Mouse (Mus musculus) right cerebral cortex, postnatal 25 days (tissue): ENCODE measurements around the gene Atrn.
"Not testable (repeated sequence)": the region's sequence is repeated elsewhere in the genome, so short reads cannot be mapped to it uniquely, and the experiment has no call there.

Experiments
- DNase-seq: peaks from one replicate; pipeline ENCODE4 v3.0.0; 2022

Atrn gene

GRCm38 (mm10) chr2:130961851-130962250 is 55.6 kb downstream of the Atrn start:
- no peak for DNase-seq

- DNase-seq: no peak
These were observed 58.7 kb downstream of the Atrn start for GRCm38 (mm10) chr2:130965042-130965441.

DNA sequence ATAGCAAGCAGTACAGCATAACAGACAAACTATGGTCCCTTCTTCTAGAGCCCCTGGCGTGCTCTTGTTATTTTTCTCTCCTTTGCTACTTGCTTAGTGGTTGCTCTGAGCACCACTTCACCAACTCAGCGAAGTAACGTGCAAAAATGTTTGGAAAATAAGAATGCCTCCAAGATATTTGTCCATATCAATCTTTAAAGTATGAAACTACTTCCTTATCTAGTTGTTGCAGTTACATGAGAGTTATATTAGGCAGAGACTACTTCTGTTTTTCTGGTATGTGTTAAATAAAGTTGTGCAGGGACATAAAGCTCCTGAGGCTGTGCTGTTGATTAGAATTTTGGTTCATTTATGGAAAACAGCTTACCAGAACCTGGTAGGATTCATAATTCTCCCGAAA is 64.7 kb downstream of the Atrn start:
- DNase-seq: no peak

- DNase-seq: no peak
These were observed 66.1 kb downstream of the Atrn start for GRCm38 (mm10) chr2:130972386-130972785.

DNA sequence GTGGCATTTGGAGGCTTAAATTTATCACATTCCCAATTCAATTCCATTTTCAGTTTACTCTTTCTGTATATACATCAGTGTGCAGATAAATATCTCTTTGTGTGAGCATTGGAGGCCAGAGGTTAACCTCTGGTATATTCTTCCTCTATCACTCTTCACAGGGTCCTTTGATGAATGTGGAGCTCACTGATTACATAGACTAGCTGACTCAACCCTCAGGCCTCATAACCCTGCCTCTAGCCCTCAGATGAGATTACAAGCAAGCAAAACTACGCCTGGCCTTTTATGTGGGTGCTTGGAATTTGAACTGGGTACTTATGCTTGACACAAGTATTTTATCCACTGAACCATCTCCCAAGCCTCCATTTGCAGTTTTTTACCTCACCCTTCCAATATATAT is 68.6 kb downstream of the Atrn start:
- no peak for DNase-seq

- DNase-seq: no peak
These were observed 71.3 kb downstream of the Atrn start for GRCm38 (mm10) chr2:130977589-130977988.

- DNase-seq: no peak
These were observed 72.0 kb downstream of the Atrn start for GRCm38 (mm10) chr2:130978058-130978847.

DNA sequence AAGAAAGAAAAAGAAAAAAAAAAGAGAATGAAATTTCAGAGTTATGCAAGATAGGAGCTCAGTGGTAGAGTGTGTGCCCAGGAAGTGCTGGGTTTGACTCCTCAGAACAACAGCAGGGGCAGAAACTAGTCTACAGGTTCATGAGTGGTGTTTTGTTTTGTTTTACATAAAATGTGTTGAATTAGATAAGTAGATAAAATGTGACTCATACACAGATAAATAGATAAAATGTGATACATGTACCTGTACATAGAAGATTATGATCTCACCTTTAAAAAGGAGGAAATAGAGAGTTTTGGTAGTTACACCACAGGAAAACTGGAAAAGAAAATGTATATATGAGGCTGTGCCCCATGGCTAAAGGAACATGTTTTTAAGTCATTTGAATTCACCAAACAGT is 72.8 kb downstream of the Atrn start:
- DNase-seq: no peak

- no peak for DNase-seq
These were observed 86.5 kb downstream of the Atrn start for GRCm38 (mm10) chr2:130992818-130993217.

GRCm38 (mm10) chr2:131009123-131009522 is 102.8 kb downstream of the Atrn start:
- DNase-seq: no peak

DNA sequence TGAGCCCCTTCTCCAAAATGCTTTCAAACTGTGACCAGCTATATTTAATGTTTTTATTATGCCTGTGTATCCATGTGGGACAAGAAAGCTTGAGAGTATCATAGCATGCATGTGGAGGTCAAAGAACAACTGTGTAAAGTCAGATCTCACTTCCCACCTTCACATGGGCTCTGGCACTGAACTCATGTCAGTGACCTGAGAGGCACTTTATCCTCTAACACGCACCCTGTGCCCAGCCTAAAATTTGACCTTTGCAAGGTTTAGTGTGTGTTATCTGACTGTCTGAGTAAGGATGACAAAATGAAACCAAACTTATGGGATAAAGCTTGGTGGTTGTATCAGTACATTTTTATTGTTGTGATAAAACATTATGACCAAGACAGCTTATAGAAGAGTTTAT is 104.3 kb downstream of the Atrn start:
- no peak for DNase-seq

- no peak for DNase-seq
These were observed 118.9 kb downstream of the Atrn start for GRCm38 (mm10) chr2:131025230-131025629.

DNA sequence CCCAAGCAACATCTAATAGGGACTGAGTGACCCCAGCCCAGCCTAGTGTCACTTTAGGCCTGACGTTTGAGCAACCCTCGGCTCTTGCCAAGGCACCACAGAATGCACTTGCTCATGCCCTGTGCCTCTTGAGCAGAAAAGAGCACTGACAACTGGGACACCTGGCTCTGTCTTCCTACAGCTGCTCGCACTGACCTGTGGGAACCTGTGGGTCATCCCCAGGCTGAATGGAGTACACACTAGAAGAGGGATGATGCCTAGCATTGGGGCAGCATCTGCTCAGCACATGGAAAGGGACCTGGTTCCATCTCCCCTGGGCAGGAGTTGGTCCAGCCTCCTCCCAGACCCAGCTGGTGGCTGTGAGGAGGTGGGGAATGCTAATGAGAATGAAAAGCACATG is 120.6 kb downstream of the Atrn start:
- no peak for DNase-seq

DNA sequence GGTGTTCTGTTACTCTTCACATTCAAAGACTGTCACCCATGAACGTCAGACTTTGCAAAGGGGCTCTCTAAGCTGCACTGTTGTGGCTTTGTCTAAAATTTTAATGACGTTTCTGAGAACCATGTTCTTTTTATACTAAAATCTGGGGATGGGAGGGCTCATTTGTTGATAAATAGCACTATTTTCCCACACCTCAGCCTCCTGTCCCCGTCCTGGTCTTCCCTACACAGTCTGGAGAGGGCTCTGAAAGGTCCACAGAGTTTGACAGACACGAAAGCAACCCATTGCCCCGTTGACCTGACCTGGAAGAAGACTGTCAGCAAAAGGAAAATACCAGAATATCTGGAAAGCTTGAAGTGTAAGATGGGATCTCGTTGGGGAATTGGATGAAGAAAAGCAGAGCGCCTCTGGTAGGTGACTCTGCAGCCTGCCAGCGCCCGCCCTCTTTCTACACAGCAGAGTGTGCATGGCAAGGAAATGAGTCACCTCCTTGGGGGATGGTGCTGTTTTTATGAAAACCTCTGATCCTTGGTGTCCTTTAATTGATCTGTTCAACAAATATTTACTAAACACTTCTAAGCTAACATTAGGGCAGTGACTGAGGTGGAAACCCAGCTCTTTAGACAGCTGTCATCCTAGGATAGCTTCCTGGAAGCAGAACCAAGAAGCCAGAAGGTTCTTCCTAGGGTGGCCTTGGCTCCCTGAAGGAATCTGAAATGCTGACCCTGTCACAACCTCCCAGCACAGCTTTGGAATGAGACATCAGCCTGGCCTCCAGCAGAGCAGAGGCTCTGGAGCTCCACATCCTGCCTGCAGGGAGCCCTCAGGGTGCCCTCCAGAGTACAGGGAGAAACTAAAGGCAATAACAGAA is 123.0 kb downstream of the Atrn start:
- DNase-seq: no peak

DNA sequence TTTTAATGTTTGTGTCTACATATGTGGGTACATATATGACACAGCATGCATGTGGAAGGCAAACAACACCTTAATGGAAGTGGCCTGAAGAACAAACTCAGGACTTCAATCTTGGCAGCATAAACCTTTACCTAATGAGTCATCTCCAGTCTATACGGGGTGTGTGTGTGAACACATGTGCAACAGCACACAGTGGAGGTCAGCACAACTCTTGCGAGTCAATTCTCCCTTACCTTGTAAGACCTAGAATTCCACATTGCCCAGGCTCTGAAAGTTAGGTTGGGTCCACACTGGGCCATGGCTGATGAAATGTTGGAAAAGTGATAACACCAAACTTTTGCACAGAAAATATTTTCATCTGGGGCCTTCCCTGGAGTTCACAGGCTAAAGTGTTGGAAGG is 124.3 kb downstream of the Atrn start:
- DNase-seq: no peak

GRCm38 (mm10) chr2:131030998-131031397 is 124.7 kb downstream of the Atrn start:
- no peak for DNase-seq

GRCm38 (mm10) chr2:131031406-131031805 is 125.1 kb downstream of the Atrn start:
- not testable (repeated sequence) for DNase-seq

GRCm38 (mm10) chr2:131036343-131036742 is 130.0 kb downstream of the Atrn start:
- DNase-seq: no peak

GRCm38 (mm10) chr2:131036757-131037156 is 130.5 kb downstream of the Atrn start:
- no peak for DNase-seq

DNA sequence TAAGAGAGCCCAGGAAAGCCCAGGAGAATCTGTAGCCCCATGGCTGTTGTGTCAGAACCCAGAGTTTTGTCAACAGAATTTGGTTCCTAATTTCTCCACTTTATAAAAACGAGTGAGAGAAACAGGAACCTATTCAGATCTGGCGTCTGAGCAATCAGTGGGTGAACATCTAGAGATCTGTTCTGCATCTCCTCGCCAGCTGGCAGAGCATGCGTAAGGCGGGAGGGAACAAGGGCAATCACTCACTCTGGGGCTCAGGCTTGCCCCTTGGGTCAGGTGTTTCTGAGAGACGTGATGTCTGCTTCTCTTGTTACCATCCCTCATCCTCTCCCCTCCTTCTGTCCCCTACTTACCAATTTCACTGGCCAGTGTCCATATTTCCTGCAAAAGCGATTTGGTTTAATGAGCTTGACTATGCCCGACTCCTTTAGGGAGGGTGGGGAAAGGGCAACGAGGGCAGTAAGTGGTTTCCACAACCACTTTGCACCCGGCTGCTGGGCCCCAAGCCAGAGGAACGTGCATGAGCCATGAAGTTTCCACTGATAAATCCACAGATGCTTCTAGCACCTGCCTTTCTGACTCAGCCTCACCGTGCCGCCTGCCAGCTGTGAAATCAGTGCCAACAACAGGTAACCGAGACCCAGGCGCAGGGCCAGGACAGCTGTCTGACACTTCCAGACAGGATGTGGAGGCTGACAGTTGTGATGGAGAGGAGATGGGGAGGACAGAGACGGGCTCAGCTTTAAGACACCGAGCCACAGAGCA is 131.1 kb downstream of the Atrn start:
- peak; percentile 58 for DNase-seq

DNA sequence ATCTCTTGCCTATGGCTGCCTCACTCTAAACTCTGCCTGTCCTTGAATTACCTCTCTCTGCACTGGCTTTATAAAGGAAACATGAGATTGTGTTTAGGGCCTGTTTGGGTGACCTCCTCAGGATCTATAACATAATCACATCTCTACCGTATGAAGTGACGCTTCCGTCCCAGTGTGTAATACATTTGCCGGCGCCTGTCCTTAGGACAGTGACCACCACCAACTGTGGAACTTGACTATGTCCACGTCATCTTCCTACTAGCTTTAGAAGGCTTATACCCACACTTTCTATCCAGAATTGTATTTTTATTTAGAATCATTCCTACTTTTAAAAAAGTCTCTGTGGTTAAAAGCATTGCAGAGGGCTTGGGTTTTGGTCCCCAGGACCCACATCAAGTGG is 131.9 kb downstream of the Atrn start:
- no peak for DNase-seq

DNA sequence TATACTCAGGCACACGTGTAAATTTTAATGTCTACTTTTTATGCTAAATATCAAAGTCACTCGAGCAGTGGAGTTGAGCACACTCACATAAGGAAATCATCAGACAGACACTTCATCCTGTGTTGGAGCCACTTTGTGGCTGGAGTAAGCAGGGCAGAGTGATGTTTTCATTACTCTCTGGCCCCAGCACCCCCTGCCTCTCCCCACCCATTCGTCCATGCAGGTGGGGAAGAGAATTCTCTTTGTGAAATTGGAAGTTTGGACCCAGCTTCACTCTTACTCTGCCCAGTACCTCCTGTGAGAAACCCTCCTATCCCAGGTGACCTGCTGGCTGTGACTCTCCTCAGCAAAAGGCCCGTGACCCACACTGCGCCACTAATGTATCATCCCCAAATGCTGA is 132.4 kb downstream of the Atrn start:
- no peak for DNase-seq
